Mouse (Mus musculus) CH12.LX (cell line): ENCODE measurements around the gene Pold1. TPM values are rescaled to one million over a fixed set of nuclear protein-coding genes. Genes with fewer than 3 reads are reported as not detected.
A peak's percentile ranks its signal among the peaks of the same experiment; 100 is the strongest.

Source experiments
- DNase-seq: peaks from one replicate; pipeline ENCODE4 v3.0.0-alpha.2; 2013; ENCODE audit errors: extremely low read depth
- H3K27ac ChIP-seq: 2 replicates; pipeline ENCODE4 v1.5.1; 2012; ENCODE audit warnings: low read depth, mild to moderate bottlenecking, control low read depth, moderate library complexity; ENCODE audit not compliant: insufficient read depth
- H3K27me3 ChIP-seq: replicated peaks from 2 replicates; pipeline ENCODE3; 2012; ENCODE audit warnings: inconsistent platforms
- H3K36me3 ChIP-seq, 2 experiments: replicated peaks in 1 of 2; 2 replicates each; pipeline versions ENCODE3 to v1.6.1; 2012; ENCODE audit warnings: inconsistent platforms in 1 of 2, low read length in 1 of 2, mild to moderate bottlenecking in 1 of 2, mixed read lengths in 1 of 2, moderate library complexity in 1 of 2; ENCODE audit not compliant: control insufficient read depth in 1 of 2, insufficient read depth in 1 of 2
- H3K4me1 ChIP-seq, 2 experiments: 2 replicates each; pipeline ENCODE4 v1.6.1; 2012; ENCODE audit warnings: inconsistent platforms in 1 of 2, moderate library complexity in 1 of 2; ENCODE audit not compliant: insufficient read depth in 2 of 2, control insufficient read depth in 1 of 2
- H3K4me2 ChIP-seq: 2 replicates; pipeline ENCODE4 v1.6.1; 2012; ENCODE audit warnings: low read depth, mild to moderate bottlenecking, control low read depth; ENCODE audit not compliant: poor library complexity, insufficient read depth, severe bottlenecking
- H3K4me3 ChIP-seq, 3 experiments: fragments of 150-350 bp in 1 of 3; sonication (generic) in 1 of 3; replicated peaks in 1 of 3; 2 replicates each; pipeline versions ENCODE3 to v1.5.1; 2011 to 2012; ENCODE audit warnings: low read depth in 2 of 3, low read length in 2 of 3, mild to moderate bottlenecking in 2 of 3, moderate library complexity in 2 of 3, control low read depth in 1 of 3, improper control_type of control experiment in 1 of 3, inconsistent platforms in 1 of 3, mixed read lengths in 1 of 3; ENCODE audit not compliant: poor library complexity in 1 of 3
- H3K79me2 ChIP-seq: replicated peaks from 2 replicates; pipeline ENCODE4 v1.6.1; 2012; ENCODE audit warnings: mild to moderate bottlenecking, moderate library complexity; ENCODE audit not compliant: control insufficient read depth, poor library complexity, insufficient read depth, severe bottlenecking; ENCODE audit errors: extremely low read depth
- H3K9ac ChIP-seq: 2 replicates; pipeline ENCODE4 v1.6.1; 2012; ENCODE audit warnings: low read depth, mild to moderate bottlenecking, control low read depth, moderate library complexity; ENCODE audit not compliant: insufficient read depth
- H3K9me3 ChIP-seq: replicated peaks from 2 replicates; pipeline ENCODE3; 2012; ENCODE audit warnings: low read length, inconsistent platforms, mixed read lengths
- CHD2 ChIP-seq: IDR thresholded peaks from 2 replicates; pipeline ENCODE4 v1.6.1; 2011; ENCODE audit warnings: low read length, improper control_type of control experiment
- CTCF ChIP-seq, 2 experiments: IDR thresholded peaks in 1 of 2; conservative IDR thresholded peaks in 1 of 2; 2 replicates each; pipeline ENCODE4 v1.5.1; 2011 to 2012; ENCODE audit warnings: low read depth in 2 of 2, low read length in 2 of 2, improper control_type of control experiment in 1 of 2, inconsistent platforms in 1 of 2, mild to moderate bottlenecking in 1 of 2, moderate library complexity in 1 of 2
- E2F4 ChIP-seq: IDR thresholded peaks from 2 replicates; pipeline ENCODE4 v1.6.1; 2011; ENCODE audit warnings: low read depth, low read length, improper control_type of control experiment; ENCODE audit not compliant: insufficient replicate concordance
- ELF1 ChIP-seq: IDR thresholded peaks from 2 replicates; pipeline ENCODE4 v1.6.1; 2014; ENCODE audit warnings: low read depth, mild to moderate bottlenecking, inconsistent platforms, low read length, improper control_type of control experiment
- GABPA ChIP-seq: IDR thresholded peaks from 2 replicates; pipeline ENCODE4 v1.6.1; 2012; ENCODE audit warnings: low read depth, low read length, improper control_type of control experiment, inconsistent platforms; ENCODE audit not compliant: insufficient replicate concordance
- HCFC1 ChIP-seq: IDR thresholded peaks from 2 replicates; pipeline ENCODE4 v1.6.1; 2012; ENCODE audit warnings: low read depth, mild to moderate bottlenecking, inconsistent platforms, low read length, improper control_type of control experiment
- IRF4 ChIP-seq: IDR thresholded peaks from 2 replicates; pipeline ENCODE4 v1.6.1; 2014; ENCODE audit warnings: low read depth, mild to moderate bottlenecking, inconsistent platforms, low read length, improper control_type of control experiment
- JUND ChIP-seq: conservative IDR thresholded peaks from 2 replicates; pipeline ENCODE4 v1.6.1; 2011; ENCODE audit warnings: low read depth, low read length, improper control_type of control experiment
- KAT2A ChIP-seq: IDR thresholded peaks from 2 replicates; pipeline ENCODE4 v1.6.1; 2012; ENCODE audit warnings: low read length, improper control_type of control experiment, inconsistent platforms; ENCODE audit not compliant: insufficient replicate concordance
- MAFK ChIP-seq: IDR thresholded peaks from 2 replicates; pipeline ENCODE4 v1.6.1; 2011; ENCODE audit warnings: low read length, improper control_type of control experiment; ENCODE audit not compliant: insufficient replicate concordance
- MAX ChIP-seq: IDR thresholded peaks from 2 replicates; pipeline ENCODE4 v1.6.1; 2011; ENCODE audit warnings: low read length, improper control_type of control experiment
- MAZ ChIP-seq: IDR thresholded peaks from 2 replicates; pipeline ENCODE4 v1.6.1; 2012; ENCODE audit warnings: low read depth, mild to moderate bottlenecking, inconsistent platforms, low read length, improper control_type of control experiment, moderate library complexity
- MXI1 ChIP-seq: IDR thresholded peaks from 2 replicates; pipeline ENCODE4 v1.6.1; 2011; ENCODE audit warnings: mild to moderate bottlenecking, low read depth, low read length, improper control_type of control experiment
- MYC ChIP-seq: IDR thresholded peaks from 2 replicates; pipeline ENCODE4 v1.6.1; 2011; ENCODE audit warnings: low read depth, mild to moderate bottlenecking, improper control_type of control experiment, low read length
- NRF1 ChIP-seq: IDR thresholded peaks from 2 replicates; pipeline ENCODE4 v1.6.1; 2014; ENCODE audit warnings: low read depth, mild to moderate bottlenecking, inconsistent platforms, low read length, improper control_type of control experiment, moderate library complexity
- RCOR1 ChIP-seq: conservative IDR thresholded peaks from 2 replicates; pipeline ENCODE4 v1.6.1; 2012; ENCODE audit warnings: low read depth, mild to moderate bottlenecking, inconsistent platforms, low read length, improper control_type of control experiment
- SIN3A ChIP-seq: IDR thresholded peaks from 2 replicates; pipeline ENCODE4 v1.6.1; 2012; ENCODE audit warnings: low read length, improper control_type of control experiment, inconsistent platforms
- SMC3 ChIP-seq: IDR thresholded peaks from 2 replicates; pipeline ENCODE4 v1.6.1; 2011; ENCODE audit warnings: low read depth, low read length, improper control_type of control experiment
- TBP ChIP-seq: conservative IDR thresholded peaks from 2 replicates; pipeline ENCODE4 v1.6.1; 2011; ENCODE audit warnings: low read depth, low read length, improper control_type of control experiment
- UBTF ChIP-seq: IDR thresholded peaks from 2 replicates; pipeline ENCODE4 v1.6.1; 2012; ENCODE audit warnings: low read depth, mild to moderate bottlenecking, inconsistent platforms, low read length, improper control_type of control experiment, moderate library complexity
- USF1 ChIP-seq: IDR thresholded peaks from 2 replicates; pipeline ENCODE4 v1.6.1; 2014; ENCODE audit warnings: low read depth, mild to moderate bottlenecking, inconsistent platforms, low read length, improper control_type of control experiment
- USF2 ChIP-seq: conservative IDR thresholded peaks from 2 replicates; pipeline ENCODE4 v1.6.1; 2011; ENCODE audit warnings: low read depth, low read length, improper control_type of control experiment
- ZC3H11A ChIP-seq: IDR thresholded peaks from 2 replicates; pipeline ENCODE4 v1.6.1; 2012; ENCODE audit warnings: low read depth, mild to moderate bottlenecking, inconsistent platforms, low read length, improper control_type of control experiment
- ZKSCAN1 ChIP-seq: IDR thresholded peaks from 2 replicates; pipeline ENCODE4 v1.6.1; 2012; ENCODE audit warnings: low read depth, inconsistent platforms, low read length, improper control_type of control experiment, borderline replicate concordance
- ZMIZ1 ChIP-seq: IDR thresholded peaks from 2 replicates; pipeline ENCODE4 v1.6.1; 2012; ENCODE audit warnings: low read depth, mild to moderate bottlenecking, inconsistent platforms, low read length, improper control_type of control experiment
- ZNF384 ChIP-seq: IDR thresholded peaks from 2 replicates; pipeline ENCODE4 v1.6.1; 2012; ENCODE audit warnings: low read depth, low read length, improper control_type of control experiment, inconsistent platforms
- dilution Hi-C: fragments of 300-500 bp; cut with MboI; formaldehyde crosslinking; loops from 2 replicates; pipeline ENCODE4 v1.14.3; 2020; ENCODE audit warnings: low sequenced_read_pairs; ENCODE audit not compliant: extremely low pct_unique_long_range_greater_than_20kb, extremely low pct_ligation_motif_present
- in situ Hi-C: fragments of 300-500 bp; cut with MboI; formaldehyde crosslinking; loops from 3 replicates; pipeline ENCODE4 v1.14.3; 2019; ENCODE audit warnings: low sequenced_read_pairs, low pct_ligation_motif_present, low pct_unique_long_range_greater_than_20kb, mixed read lengths
- polyA plus RNA-seq: library from polyadenylated mRNA; unstranded; fragments of >175 nt; gene quantifications from 2 replicates; pipeline ENCODE4 v1.2.1, GENCODE M21; 2012; ENCODE audit warnings: low read depth; ENCODE audit not compliant: insufficient read length
- total RNA-seq, 2 experiments: library from RNA; depleted of rRNA; stranded (reverse); fragments of 300-350 nt in 1 of 2; fragments of >200 nt in 1 of 2; gene quantifications; 2 replicates each; pipeline ENCODE4 v1.2.3; 2012 to 2014

Pold1 gene
- total and polyA plus RNA-seq, 3 experiments = 49.3 to 131 (median 67.6) TPM

DNA sequence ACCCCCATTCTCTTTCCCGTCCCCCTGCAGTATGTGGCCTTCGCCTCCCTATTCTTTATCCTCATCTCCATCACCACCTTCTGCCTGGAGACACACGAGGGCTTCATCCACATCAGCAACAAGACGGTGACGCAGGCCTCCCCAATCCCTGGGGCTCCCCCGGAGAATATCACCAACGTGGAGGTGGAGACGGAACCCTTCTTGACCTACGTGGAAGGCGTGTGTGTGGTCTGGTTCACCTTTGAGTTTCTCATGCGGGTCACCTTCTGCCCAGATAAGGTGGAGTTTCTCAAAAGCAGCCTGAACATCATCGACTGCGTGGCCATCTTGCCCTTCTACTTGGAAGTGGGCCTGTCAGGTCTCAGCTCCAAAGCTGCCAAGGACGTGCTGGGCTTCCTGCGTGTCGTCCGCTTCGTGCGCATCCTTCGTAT, 46.5 kb upstream of the Pold1 start:
- dilution Hi-C loops (no loop called here), in situ Hi-C loops (no loop called here)
- Histone ChIP-seq H3K79me2 (0 out of 2 replicates have a peak, but pooled peaks cover 2% of the 10 kb centered on the region), H3K9me3 (no peaks in the 10 kb centered on the region), H3K4me1 (peaks cover 6 to 18% of the 10 kb centered on the region in 2 experiments; a peak in 3 of 4 replicates), H3K27me3 (peaks cover 10% of the 10 kb centered on the region), H3K4me2 (no peak overlapping the region), H3K4me3 (no peak overlapping the region), H3K36me3 (peaks cover 7 to 39% of the 10 kb centered on the region in 2 experiments)
- no peak for DNase-seq
- TF ChIP-seq NRF1 (no peak), UBTF (no peak), RCOR1 (no peak), HCFC1 (no peak), ZKSCAN1 (no peak)
- TF ChIP-seq, all 38 proteins: peak for 0
- Histone ChIP-seq H3K9ac (no peak overlapping the region), H3K27ac (no peak overlapping the region)

- TF ChIP-seq IRF4 (no peak), MAZ (no peak), USF2 (no peak), JUND (no peak), CHD2 (no peak), ZMIZ1 (no peak)
- dilution Hi-C loops (no loop called here), in situ Hi-C loops (no loop called here)
- peaks cover 12 to 26% of the 10 kb centered on the region in 2 experiments for H3K4me1 ChIP-seq
- no peak overlapping the region for H3K9ac ChIP-seq
- H3K9me3 ChIP-seq = no peaks in the 10 kb centered on the region
- no peak overlapping the region for H3K4me2 ChIP-seq
- no peak overlapping the region for H3K27ac ChIP-seq
- H3K27me3 ChIP-seq = peaks cover 10% of the 10 kb centered on the region
- peaks cover 7 to 37% of the 10 kb centered on the region in 2 experiments for H3K36me3 ChIP-seq
- no peak for DNase-seq
- 0 out of 2 replicates have a peak, but pooled peaks cover 2% of the 10 kb centered on the region for H3K79me2 ChIP-seq
- H3K4me3 ChIP-seq = no peak overlapping the region
These were observed 45.6 kb upstream of the Pold1 start for GRCm38 (mm10) chr7:44594291-44594690.

GRCm38 (mm10) chr7:44593775-44594174, 45.1 kb upstream of the Pold1 start:
- H3K4me1 ChIP-seq = peaks cover 13 to 31% of the 10 kb centered on the region in 2 experiments
- peaks cover 10% of the 10 kb centered on the region for H3K27me3 ChIP-seq
- H3K27ac ChIP-seq = no peak overlapping the region
- 0 out of 2 replicates have a peak, but pooled peaks cover 2% of the 10 kb centered on the region for H3K79me2 ChIP-seq
- DNase-seq = no peak
- H3K9me3 ChIP-seq = no peaks in the 10 kb centered on the region
- dilution Hi-C loops = no loop called here
- peaks cover 7 to 34% of the 10 kb centered on the region in 2 experiments for H3K36me3 ChIP-seq
- in situ Hi-C loops = no loop called here
- no peak overlapping the region for H3K4me3 ChIP-seq
- H3K4me2 ChIP-seq = no peak overlapping the region
- no peak overlapping the region for H3K9ac ChIP-seq
- no peak for TF ChIP-seq CTCF (conservative IDR thresholded peaks at IDR 0.05 in 1 of 2, IDR thresholded peaks at IDR 0.05 in 1 of 2; ENCODE audit: low read depth in 2 of 2, low read length in 2 of 2)
- TF ChIP-seq MAX = no peak
- peak; percentile 30; the same call in 1 of the 2 replicates for TF ChIP-seq MXI1
- TF ChIP-seq CHD2 = no peak
- no peak for TF ChIP-seq GABPA
- TF ChIP-seq USF1 = no peak
- no peak for TF ChIP-seq UBTF
- TF ChIP-seq NRF1 = peak; percentile 87
- TF ChIP-seq ZKSCAN1 = no peak
- TF ChIP-seq SIN3A = peak; percentile 45; the same call in 1 of the 2 replicates
- TF ChIP-seq USF2 = no peak
- no peak for TF ChIP-seq MYC
- TF ChIP-seq MAFK = no peak
- TF ChIP-seq ZC3H11A = no peak
- TF ChIP-seq ELF1 = no peak
- no peak for TF ChIP-seq SMC3
- TF ChIP-seq KAT2A = no peak
- no peak for TF ChIP-seq TBP
- no peak for TF ChIP-seq E2F4
- TF ChIP-seq ZNF384 = no peak
